Mouse (Mus musculus) urinary bladder, postnatal 25 days (tissue): ENCODE results near the gene Amer1.

ENCODE experiments used
- DNase-seq: peaks from one replicate; pipeline ENCODE4 v3.0.0; 2022; ENCODE audit warnings: low spot score

The Amer1 gene

DNA sequence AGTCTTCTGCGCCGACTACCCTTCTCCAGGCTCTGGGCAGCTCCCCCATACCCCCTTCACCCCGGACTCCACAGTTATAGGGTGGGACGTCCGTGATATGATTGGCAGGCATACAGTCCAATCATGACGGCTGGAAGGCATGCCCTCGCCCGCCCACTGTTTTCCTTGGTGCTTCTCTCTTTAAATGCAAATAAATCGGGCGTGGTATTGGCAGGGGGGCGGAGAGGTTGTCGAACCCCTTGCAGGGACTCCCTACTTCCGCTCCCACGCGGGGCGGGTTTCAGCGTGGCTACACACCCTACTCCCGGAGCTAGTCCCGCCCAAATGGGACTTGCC is at the start of gene Amer1:
Gene Amer1 (minus strand): TSS at position 97 of the 336 bp plus-strand sequence.
- DNase-seq: peak; percentile 75

DNA sequence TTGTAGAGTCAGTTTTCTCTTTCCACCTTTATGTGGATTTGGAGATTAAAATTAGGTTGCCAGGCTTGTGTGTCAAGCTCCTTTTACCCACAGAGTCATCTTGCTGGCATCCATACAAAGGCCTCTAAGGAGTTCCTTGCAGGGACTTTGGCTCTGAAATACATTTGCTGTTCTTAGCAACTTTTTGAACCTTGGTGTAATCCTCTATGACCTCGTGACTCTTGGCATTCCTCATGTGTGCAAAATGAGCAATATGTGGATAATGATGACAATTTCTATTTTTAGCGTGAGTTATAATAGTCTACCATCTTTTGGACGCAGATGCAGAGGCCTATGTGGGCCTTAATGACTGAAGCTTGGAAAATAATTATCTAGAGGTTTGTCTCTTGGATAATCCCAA is 12.5 kb upstream of the Amer1 start:
- no peak for DNase-seq

DNA sequence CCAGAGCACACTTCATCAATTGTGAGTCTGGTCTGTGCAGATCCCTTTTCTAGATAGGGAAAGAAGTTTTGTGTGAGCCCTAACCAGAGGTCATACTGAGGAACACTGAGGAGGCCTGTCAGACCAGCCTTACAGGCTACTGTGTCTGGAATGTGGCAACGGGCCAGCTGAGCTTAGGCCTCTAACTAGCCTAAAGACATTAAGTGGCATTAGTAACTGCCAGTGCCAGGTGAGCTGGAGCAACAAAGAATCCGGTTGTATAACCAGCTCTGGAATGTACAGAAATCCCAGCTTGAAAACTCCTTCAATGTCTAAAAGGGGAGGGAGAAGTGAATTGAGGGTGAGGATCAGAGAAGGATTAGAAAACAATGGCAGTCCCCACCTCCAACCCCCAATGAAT is 1.2 kb upstream of the Amer1 start:
- peak; percentile 55 for DNase-seq

DNA sequence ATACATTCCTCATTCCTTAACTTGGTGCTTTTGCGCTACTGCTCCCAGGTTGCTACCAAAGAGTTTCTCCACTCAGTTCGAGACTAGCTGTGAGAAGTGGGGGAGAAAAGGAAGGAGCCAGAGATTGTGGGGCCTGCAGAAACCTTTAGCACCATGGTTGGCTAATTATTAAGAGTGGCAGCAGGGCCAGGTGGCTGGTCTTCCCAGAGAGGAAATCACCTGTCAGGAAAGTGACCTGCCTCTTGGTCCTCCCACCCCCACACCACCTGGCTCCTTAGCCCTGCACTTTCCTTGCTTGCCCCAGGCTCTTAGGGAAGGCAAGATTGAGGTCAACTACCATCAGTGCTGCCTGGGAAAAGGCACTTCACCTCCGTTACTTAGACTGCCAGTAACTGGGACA is 469 bp upstream of the Amer1 start:
- DNase-seq: no peak

DNA sequence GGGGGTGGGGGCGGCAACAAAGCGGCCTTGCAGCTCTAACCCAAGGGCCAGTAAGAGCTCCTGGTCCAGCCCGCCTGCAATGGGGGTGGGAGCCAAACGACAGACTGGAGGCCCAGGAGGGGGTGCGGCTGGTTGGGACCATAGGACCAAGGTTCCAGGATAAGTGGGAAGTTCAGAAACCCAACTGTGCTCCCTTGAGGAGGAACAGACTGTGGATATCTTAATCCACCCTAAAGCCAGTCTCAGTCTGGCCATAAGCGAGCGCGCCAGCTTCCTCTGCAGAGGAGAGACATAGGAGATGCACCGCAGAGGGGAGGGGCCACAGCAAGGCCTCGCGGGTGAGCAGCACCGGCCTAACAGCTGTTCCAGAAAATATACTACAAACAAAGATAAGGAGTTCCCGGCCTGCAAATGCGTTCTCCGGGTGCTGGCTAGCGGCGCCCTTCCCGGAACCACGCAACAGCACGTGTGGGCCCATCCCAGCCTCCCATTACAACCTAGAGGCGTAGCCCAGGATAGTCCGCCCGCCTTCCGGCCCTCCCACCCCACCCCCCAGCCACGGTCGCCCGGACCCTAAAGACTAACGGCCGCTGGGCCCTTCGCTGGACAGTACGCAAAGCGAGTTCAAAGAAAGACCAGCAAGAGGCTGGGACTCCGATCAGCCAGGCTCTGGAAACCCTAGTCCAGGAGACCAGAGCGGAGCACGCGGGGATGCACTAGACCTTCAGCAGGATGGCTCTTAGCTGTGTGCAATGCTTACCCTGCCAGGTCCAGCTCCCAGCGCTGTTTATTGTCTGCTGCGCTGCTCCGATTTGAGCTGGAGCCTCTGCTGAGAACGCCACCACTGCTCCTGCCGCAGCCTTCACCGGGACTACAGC is 535 bp downstream of the Amer1 start:
- peak; percentile 25 for DNase-seq

DNA sequence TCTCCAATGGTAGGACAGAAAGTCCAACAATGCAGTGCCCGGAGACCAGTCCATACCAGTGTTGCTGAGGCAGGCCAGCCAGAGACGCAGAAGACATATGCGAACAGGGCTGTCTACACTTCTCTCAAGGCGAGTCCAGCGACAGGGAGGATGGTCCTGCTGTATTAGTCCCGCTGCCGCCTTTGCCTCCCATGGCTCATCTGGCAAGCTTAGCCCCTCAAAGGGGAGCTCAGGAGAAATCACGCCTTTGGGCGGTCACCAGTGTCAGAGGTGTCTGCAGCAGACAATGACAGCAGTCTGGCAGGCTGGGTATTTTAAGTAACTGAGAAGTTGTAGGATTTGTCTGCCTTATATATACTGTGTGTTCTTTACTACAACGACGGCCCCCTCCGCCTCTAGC is 1.3 kb downstream of the Amer1 start:
- no peak for DNase-seq

DNA sequence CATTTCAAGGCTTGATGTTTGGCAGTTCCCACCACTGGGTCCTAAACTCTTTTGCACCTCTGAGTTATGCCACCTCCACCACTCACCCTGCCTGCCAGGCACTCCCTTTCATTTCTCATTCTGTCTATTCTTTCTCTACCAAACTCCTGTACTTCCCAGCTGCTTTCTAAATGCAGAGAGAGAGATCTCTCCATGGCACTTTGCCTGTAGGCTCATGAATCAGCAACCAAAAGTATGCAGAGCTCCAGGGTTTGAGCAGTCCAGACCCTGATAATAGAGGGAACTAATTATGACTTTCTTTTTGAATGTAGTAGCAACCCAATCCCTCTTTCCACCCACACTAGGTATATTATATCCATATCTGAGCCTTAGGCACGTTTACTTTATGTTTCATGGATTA is 2.4 kb downstream of the Amer1 start:
- no peak for DNase-seq

DNA sequence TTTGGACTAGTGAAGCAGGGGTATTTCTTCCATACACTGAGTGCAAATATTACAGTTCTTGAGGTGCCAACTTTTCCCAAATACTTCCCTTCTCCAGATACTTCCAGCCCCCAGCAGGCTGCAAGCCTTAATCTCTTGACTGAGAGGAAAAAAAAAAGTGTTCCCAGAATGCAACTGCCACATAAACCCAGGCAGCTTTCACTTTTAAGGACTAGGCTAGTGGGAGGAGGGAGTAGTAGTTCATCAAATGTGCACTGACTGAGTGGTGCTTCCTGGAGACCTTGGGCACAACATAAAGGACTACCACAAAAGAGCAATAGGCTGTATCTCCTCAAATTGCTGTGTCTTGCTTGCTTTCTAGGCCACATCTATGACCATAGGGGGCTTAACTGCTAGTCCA is 3.4 kb downstream of the Amer1 start:
- no peak for DNase-seq

DNA sequence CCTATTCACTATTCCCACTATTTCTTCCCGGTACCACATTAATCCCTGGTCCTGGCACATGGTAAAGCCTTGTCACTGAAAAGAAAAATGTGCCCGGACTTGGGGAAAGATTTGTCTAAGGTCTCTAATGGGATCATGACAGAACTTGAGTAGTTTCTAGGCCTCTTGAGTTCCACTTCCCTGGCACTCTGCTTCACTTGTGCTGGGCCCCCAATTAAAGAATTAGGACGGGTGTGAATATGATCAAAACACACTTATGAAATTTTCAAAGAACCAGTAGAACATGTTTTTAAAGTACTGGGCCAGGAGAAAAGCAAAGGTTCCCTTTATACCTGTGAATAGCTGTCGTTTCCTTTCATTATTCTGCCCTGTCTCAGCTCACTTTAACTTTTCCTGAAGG is 6.2 kb downstream of the Amer1 start:
- no peak for DNase-seq

DNA sequence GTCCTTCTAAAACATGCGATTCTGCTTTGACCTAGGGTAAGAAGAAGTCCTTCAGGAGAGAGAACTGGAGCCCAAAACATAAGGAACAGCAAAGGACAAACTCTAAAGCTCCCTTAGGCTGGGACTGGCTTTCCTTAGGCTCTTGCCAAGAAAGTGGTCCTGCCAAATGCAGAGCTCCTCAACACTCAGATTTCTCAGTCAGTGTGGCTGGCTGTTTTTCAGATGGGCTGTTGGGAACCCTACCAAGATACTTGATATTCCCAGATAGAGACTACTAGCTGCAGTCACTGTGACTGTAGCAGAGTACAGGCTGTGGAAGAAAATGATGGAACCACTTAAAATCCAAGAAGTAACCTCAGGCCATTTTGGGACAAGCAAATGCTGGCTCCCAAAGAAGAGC is 7.4 kb downstream of the Amer1 start:
- no peak for DNase-seq

DNA sequence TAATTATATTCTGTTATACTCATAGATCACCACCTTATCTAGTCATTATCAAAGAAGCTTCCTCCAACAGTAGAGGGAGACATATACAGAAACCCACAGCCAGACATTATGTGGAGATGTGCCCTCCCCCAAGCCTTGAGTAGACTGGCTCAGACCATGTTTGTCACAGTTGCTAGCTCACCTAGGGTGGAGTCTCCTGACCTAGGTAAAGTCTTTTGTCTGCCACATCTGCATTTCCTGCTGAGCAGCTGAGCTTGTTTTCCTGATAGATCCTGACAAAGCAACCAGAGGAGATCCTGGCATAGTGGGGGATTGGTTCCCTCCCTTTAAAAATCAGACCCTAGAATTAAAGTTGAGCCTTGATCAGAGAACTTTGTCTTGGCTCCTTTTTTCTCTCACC is 71.6 kb downstream of the Amer1 start:
- no peak for DNase-seq
